Mouse (Mus musculus) urinary bladder, postnatal 36 days (tissue): ENCODE measurements around the gene Trex1.
A peak's percentile ranks its signal among the peaks of the same experiment; 100 is the strongest.

Source experiments
- DNase-seq, 2 experiments: peaks; one replicate each; pipeline ENCODE4 v3.0.0; 2022; ENCODE audit warnings: low spot score in 2 of 2, mixed read lengths in 1 of 2

Gene Trex1

DNA sequence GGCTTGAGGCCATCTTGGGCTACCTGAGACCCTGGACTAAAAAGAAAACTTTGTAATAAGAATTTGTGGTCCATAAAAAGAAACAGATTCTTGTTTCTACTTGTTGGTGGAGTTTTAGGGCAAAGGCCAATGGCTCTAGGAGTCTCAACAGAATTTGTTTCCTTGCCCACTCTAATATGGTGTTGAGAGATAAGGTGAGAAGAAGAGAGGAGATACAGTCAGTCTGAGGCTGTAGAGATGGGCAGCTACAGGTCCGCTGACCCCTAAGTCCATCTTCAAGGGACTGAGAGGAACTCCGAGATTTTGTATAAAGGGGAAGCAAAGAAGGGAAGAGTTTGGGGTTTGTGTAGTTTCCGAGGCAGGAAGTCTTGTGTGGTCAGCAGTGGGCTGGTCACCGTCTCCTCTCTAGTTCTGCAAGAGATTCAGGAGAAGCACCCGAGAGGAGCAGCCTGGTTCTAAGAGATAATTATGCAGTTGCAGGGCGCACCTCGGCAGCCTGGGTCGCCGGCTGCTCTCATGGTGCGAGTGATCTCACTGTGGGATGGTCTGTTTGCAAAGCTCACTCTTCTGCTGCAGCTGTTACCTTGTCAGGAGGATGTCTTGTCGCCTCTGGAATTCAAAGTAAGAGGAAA is 42.4 kb downstream of the Trex1 start:
- DNase-seq = no peak

DNA sequence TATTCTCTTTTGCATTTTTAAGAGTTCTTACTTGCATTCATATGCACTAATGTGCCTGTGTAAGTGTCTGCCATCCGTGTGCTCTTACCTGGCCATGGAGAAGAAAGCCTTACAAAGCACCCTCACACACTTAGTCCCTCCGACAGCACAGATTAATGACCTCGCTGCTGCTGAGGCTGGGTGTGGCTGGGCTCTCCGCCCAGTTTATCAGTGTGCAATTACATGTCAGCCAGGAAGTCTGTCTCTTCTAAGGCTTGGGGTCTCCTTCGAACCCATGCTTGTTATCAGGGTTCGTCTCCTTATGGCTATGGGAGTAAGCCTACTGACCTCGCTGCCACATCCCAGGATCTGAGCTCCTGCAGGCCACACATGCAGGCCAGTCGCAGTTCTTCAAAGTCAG is 44.1 kb downstream of the Trex1 start:
- DNase-seq = no peak

DNA sequence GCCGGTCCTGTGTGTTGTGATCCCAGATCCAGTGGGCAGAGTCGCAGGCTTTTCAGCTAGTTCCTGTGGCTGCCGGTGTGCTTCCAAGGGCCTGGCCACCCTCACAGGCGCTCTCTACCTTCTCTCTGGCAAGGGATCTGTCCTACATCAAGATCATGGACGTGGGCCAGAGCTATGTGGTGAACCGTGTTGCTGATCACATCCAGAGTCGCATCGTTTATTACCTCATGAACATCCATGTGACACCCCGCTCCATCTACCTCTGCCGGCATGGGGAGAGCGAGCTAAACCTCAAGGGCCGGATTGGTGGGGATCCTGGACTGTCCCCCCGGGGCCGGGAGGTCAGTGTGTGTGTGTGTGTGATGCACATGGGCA is 49.2 kb downstream of the Trex1 start:
- DNase-seq = no peak

DNA sequence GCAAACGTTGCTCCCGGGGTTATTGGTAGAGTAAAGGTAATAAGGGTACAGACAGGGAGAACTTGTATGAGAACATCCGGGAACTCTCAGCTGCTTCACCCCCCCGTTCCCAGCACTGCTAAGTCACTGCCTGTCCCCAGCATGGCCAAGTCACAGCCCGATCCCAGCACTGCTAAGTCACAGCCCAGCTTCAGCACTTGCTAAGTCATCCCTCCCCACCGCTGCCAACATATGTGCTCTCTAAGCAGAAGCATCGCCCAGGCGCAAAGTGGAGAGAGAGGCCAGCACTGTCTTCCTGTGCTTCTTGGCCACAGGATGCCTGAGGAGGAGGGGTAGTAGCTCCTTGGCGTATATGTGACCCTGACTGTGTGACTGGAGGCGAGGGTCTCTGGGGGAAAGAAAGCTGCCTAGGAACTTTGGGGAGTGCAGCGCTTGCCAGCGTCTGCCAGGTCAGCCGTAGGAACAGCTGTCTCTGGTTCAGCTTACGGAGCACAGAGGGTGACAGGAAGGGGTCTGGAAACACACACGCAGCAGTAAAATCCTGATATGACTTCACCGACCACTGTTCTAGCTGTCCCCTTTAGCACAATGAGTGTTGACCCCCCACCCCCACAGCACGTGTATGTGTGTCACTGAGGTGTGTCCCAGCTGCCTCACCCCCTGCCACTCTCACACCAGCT is 49.8 kb downstream of the Trex1 start:
- peak in 1 of 2 experiments; percentile 58 for DNase-seq

DNA sequence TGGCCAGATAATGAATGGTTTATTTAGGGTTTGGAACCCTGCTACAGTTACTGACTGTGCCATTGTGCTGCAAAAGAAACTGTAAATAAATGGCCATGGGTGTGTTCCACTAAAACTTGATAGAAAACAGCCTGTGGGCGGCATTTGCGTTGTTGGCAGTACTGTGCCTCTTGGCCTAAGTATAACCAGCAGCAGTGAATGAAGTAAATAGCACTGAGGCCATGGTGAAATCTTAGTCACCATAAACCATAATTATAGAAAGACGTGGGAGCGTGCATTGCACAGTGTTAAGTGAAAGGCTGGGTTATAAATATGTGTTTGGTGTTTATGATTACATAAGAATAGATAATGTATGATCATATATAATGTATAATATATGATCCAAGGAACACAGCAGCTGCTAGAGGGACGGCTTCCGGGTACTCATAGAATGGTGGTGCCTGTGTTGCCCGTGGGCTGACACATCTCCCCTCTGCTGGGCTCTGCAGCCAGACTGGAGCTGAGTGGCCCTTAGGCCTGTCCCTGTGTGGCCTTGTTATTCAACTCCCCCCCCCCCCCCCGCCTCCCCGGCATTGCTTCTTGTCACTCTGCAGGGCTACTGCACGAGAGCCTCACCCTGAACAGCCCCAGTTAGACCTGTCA is 50.4 kb downstream of the Trex1 start:
- no peak for DNase-seq

DNA sequence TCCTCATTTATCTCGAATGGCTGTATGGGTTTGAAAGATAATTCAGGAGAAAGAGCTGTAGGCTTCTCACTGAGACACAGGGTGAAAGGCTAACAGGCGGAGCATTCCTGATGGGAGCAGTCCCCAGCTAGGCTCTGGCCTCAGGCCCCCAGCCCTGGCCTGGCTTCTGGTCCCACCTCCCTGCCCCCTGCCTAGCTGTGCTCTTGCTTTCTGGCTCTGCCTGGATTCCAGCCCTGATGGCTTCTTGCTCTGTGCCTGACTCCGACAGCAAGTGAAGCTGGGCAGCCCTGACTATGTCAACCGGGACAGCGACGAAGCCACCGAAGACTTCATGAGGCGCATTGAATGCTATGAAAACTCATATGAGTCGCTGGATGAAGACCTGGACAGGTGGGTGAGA is 51.5 kb downstream of the Trex1 start:
- DNase-seq = no peak
